Mouse (Mus musculus) spleen, adult 12 weeks (tissue): ENCODE data around the gene Hmgb2.

ENCODE experiments used
- DNase-seq: peaks from one replicate; pipeline ENCODE4 v3.0.0; 2022; ENCODE audit warnings: low spot score

Hmgb2 gene

DNA sequence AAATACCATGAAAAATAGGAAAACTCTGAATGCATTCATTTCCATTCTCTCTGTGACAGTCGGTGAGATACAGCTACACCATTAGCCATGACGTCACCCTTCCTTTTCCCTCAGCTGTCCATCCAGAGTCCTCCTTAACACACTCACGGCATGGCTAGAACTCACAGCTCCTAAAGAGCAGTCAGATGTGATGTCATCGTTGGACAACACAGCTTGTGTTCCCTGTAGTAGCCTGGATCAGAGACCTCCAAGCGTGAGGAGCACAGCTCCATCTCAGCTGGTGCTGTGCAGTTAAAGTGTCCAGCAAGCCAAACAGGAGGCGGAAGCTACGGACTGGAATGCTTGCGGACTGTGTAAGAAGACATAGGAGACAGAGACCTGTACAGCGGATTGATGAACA lies 49.2 kb downstream of the Hmgb2 start:
- no peak for DNase-seq

DNA sequence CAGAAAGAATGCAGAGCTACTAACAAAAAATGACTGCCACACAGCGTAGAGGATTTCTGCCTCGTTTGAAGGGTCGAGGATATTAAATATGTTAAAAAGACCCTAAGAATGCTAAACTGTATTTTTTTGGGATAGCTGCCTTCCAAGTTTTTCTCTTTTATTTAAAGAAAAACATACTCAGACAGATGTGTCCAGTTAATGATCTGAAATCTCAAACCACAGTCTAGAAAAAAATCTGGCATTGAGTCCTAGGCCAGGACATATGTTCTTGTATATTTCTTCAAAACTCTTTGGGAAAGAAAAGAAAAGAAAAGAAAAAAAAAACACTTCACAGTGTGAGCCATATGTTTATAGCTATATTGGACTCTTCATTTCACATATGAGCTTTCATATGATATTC lies 51.0 kb downstream of the Hmgb2 start:
- DNase-seq: no peak

DNA sequence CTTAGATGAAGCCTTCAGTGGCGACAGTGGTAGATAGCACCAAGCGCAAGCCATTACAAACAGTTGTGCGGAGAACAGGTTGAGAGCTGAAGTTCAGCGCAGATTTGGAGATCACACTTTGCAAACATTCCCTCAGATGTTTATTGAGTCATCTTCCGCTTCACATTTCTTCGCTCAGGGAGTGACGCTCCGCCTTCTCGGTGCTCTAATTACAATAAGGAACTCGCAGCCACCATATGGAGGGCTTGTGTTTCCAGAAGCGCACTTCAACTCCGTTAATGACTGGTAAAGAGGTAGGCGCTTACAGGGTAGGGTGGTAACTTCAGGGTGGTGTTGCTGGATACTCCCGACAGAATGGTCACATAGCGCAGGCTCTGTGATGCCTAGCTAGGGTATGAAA lies 52.0 kb downstream of the Hmgb2 start:
- DNase-seq: no peak

DNA sequence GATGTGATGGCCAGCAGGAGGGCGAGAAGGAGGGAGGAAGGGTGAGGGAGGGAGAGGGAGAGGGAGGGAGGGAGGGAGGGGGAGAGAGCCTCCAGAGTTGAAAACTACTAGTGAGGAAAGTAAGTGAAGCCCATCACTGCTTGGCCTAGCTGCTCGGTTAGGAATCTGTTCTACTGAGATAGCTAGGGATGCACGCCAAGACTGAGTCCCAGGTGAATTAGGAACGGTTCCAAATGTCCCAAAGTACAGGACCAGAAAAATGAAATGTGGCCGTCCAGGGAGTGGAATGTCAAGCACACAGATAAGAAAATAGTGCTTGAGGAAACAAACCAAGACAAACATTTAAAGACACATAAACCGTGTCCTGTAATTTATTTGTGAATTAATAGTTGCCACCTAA lies 53.3 kb downstream of the Hmgb2 start:
- DNase-seq: no peak
